Mouse (Mus musculus) thymus, postnatal 25 days (tissue): Measurements from ENCODE around the gene Kansl1l.
"Not testable (repeated sequence)": the region's sequence is repeated elsewhere in the genome, so short reads cannot be mapped to it uniquely, and the experiment has no call there.

Source experiments
- DNase-seq: peaks from one replicate; pipeline ENCODE4 v3.0.0; 2022

Gene Kansl1l

GRCm38 (mm10) chr1:66816837-66817452, 417 bp downstream of the Kansl1l start:
- peak; percentile 93 for DNase-seq

DNA sequence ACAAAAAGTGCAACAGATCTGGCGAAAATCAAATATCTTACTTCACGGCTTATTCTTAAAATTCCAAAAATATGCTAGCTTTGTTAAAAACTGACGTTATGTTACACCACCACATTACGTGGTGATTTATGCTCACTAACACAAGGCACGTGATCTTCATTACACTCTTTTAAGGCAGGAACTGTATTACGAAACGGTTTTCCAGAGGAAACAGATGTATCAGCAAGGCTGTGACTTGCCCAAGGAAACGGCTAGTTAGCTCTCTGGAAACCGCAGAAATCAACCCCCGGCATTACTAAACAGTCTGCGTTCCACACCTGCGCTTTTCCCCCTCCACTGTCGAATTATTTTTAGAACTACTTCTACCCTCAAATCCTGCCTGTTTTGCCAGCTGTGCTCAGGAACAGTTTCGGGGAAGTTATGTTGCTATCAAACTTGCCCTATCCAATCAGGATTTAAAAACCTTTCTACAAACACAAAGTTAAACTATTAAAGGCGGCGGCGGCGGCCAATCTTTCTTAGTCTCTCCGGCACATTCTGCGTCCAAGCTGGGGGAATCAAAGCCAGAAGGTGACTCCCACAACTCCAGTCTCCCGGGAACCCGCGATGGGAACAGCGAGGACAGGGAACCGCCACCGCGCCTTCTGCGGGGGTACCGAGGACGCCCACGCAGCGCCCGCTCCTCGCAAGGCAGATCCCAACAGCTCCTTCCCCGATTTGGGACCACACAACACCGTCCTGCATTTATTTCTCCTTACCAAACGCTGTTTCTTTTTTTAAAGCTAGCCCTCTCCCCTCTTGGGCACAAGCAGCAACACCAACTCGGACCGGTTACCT, 1.2 kb downstream of the Kansl1l start:
- peak; percentile 70 for DNase-seq

GRCm38 (mm10) chr1:66814756-66815155, 2.6 kb downstream of the Kansl1l start:
- DNase-seq: peak; percentile 28

DNA sequence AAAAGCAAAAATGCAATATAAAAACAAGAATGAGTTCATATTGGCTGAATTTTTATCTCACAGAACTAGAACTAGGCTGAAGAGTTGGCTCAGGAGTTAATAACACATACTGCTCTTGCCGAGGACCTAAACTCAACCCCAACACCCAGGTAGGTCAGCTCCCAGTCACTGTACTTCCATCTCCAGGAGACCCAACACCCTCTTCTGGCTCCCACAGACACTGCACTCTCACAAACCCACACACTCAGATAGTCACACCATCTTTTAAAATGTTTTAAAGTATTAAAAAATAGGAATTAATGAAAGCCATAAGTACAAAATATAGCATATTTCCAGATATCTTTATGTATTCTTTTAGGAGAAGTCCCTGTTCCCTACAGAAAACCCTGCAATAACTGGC, 4.2 kb downstream of the Kansl1l start:
- DNase-seq: no peak

DNA sequence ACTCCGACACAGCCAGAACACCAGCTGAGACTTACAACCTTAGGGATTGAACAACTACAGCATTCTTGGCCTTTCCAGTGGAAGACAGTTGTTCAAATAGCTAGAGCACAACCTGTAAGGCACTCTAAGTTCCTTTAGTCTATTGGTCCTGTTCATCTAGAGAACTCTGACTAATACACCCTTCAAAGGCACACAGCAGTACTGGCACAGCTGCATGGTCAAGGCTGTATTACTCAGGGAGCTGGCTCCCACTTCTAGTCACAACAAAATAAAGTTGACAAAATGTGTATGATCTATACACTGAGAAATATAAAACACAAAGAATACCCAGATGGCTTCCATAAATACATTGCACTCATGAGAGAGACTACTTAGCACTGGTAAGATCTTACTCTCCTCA, 10.5 kb downstream of the Kansl1l start:
- no peak for DNase-seq

DNA sequence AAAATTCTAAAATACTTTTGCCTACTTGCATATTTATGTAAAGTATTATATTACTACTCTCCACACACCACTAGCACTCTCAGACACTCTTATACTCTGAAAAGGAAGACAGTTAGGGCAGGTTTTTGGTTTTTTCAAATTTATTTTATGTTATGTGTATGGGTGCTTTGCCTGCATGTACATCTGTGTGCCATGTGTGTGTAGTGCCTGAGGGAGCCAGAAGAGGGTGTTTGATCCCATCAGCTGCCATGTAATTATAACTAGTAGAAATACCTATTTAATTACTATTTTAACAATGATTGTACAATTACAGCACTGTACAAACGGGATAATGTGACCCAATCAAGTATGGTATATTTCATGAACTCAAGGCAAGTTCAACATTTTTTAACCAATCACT, 12.0 kb downstream of the Kansl1l start:
- no peak for DNase-seq

- DNase-seq: no peak
These were observed 12.7 kb downstream of the Kansl1l start for GRCm38 (mm10) chr1:66804710-66805109.

GRCm38 (mm10) chr1:66797962-66798361, 19.4 kb downstream of the Kansl1l start:
- no peak for DNase-seq

GRCm38 (mm10) chr1:66792838-66793466, 24.4 kb downstream of the Kansl1l start:
- no peak for DNase-seq

DNA sequence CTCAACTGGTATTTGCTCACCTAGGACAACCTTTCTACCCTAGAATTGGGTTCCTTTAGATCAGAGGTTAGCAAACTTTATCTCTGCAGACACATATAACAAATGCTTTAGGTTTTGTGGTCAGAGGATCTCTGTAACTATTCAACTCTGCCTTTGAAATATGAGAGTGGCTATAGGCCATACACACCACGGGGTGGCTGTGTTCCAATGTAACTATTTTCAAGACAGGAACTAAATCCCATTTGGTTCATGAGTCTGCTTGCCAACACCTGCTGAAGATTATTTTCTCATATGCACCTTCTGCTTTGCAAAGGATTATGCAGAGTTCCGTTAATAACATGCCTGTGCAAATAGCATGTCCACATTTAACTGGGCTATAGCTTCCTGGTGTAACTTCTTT, 35.1 kb downstream of the Kansl1l start:
- no peak for DNase-seq

DNA sequence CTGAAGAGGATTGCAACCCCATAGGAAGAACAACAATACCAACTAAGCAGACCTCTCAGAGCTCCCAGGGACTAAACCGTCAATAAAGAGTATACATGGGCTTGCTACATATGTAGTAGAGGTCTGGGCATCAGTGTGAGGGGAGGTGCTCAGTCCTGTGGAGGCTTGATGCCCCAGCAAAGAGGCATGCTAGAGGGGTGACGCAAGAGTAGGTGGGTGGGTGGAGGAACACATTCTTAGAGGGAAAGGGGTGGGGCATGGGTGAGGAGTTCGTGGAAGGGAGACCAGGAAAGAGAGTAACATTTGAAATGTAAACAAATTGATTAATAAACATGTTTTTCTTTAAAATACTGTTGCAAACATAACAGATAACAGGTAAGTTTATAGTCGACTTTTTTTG, 36.3 kb downstream of the Kansl1l start:
- no peak for DNase-seq

- no peak for DNase-seq
These were observed 38.6 kb downstream of the Kansl1l start for GRCm38 (mm10) chr1:66778798-66779197.

DNA sequence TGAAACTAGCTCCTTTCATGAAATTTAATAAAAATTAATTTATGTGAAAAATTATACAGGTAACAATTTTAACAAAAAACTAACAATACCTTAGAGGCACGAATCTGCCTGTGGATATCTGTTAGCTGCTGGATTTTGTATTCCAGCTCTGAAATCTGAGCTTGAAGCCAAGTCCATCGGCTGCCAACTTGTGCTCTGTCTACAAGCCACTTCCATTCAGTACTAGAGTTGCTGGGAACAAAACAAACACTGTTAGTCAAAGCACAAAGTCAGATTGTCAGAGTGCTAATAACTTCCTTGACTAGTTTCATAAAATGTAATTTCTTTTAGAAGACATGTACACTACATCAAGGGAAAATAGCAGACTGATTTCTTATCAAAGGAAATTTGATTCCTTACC, 39.5 kb downstream of the Kansl1l start:
- no peak for DNase-seq

DNA sequence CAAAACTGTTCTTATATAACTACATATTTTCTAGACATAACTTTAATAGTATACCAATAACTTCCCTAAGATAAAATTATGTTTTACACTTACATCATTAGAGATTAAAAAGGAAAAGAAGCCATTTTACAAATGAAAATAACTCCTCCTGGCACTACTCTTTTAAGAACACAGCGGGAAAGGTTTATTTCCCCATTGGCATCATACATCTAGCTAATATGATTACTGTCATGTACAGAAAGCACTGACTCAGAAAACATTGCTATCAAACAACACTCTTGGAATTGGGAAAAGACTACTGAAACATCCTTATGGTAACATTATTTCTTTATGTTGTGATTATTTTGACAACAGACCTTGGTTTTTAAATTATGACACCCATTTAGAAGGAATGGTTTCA, 48.6 kb downstream of the Kansl1l start:
- DNase-seq: no peak

DNA sequence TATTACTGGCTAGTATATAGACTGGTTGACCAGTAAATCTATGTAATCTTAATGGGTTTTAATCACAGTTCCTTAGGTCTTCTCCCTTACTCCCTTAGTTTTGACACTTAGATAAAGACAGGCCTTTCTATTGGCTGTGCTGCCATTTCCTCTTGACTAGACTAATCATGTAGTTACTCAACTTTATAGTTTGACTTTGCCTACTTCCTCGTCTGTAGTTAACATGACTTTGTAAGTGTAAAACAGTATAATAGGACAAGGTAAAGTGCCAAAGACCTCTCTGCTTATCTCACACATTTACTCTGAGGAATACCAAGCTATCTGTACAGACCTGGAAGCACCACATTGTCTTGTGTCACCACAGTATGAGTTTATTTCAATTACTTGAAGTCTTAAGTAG, 86.8 kb downstream of the Kansl1l start:
- DNase-seq: no peak

DNA sequence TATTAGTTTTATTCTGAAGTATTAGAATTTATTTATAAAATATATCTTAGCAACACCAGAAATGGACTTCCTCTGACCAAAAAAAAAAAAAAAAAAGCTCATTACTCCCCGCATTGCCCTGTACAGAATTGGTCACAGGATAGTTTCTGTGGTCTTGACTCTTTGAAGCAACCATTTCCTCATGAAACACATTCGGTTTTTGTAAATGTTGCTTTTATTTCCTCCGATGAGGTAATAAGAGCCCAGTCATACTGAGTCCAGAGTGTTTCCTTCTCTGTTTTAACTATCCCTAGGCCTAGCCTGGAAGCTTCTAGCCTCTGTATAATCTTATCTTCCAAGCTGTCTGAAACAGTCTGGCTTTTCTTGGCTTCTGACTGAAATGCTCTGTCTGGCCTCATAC, 104.5 kb downstream of the Kansl1l start:
- DNase-seq: no peak

DNA sequence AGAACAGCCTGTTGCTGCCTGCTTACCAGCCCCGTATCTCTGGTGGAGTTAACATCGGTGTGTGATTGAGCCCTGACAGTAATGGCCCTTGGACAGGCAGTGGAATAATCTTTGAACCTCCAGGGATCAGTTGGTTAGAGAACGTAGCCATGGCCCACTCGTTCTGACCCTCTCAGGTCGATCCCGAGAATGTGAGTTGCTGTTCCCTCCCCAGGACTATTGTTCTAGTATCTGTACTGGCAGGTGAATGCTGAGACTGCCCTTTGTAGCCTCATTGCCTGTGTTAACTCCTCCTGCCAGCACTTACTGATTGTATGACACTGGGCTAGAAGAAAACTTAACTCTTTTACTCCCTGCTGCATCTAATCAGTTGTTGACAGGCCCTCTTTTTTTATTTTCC, 112.8 kb downstream of the Kansl1l start:
- no peak for DNase-seq

DNA sequence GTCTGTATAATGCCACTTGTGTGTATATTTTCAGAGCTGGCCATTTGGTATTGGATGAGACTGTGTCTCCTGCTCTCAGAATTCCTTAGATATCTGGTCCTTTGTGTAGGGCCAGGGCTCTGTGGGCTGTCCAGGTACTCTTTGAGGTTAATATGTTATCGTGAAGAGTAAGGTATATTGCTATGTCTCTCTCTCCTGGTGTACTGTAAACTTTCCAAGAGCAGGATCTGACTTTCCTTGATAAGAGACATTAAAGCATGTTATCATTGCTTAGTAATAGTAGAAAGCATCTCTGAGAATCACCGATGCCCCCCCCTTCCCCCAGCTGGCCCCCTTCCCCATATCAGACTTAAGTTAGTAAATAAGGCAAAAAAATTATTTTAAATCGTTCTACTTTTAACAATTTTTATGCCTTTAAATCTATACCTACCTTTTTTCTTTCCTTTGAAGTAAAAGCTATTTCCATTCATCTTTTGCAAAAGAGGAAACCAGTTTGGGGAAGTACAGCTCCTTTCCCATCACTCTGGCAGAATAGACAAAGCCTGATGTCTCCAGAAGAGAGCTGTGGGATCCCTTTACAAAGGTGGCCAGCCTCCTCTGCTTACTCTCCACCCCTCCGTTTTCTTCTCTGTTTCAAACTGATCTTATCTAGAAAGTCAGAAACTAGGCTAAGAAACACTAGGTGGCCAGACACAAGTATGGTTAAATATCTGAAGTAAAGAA, 114.6 kb downstream of the Kansl1l start:
- no peak for DNase-seq

DNA sequence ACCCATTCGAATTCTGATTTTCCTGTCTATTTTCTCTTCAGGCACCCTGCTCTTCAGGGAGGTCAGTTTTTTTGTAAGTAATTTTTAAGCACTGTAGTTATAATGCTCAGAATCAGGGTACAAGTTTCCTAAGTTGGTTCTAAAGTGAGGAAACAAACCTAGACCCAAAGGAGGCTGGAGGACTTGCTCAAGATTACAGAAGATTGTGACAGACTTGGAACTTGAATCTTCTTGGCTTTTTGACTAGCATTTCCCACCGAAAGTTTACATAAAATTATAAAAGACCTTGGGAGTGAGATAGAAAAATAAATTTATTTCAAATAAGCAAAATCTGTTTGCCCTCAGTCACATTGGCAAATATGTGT, 115.8 kb downstream of the Kansl1l start:
- no peak for DNase-seq

GRCm38 (mm10) chr1:66700693-66701575, 116.4 kb downstream of the Kansl1l start, which contains the start of gene Rpe:
Gene Rpe (plus strand): TSS chr1:66700831.
- DNase-seq: peak; percentile 94

- no peak for DNase-seq
These were observed 117.1 kb downstream of the Kansl1l start for GRCm38 (mm10) chr1:66700149-66700692.

- DNase-seq: not testable (repeated sequence)
These were observed 117.7 kb downstream of the Kansl1l start for GRCm38 (mm10) chr1:66699630-66700029.
